In the genomic region with DNA sequence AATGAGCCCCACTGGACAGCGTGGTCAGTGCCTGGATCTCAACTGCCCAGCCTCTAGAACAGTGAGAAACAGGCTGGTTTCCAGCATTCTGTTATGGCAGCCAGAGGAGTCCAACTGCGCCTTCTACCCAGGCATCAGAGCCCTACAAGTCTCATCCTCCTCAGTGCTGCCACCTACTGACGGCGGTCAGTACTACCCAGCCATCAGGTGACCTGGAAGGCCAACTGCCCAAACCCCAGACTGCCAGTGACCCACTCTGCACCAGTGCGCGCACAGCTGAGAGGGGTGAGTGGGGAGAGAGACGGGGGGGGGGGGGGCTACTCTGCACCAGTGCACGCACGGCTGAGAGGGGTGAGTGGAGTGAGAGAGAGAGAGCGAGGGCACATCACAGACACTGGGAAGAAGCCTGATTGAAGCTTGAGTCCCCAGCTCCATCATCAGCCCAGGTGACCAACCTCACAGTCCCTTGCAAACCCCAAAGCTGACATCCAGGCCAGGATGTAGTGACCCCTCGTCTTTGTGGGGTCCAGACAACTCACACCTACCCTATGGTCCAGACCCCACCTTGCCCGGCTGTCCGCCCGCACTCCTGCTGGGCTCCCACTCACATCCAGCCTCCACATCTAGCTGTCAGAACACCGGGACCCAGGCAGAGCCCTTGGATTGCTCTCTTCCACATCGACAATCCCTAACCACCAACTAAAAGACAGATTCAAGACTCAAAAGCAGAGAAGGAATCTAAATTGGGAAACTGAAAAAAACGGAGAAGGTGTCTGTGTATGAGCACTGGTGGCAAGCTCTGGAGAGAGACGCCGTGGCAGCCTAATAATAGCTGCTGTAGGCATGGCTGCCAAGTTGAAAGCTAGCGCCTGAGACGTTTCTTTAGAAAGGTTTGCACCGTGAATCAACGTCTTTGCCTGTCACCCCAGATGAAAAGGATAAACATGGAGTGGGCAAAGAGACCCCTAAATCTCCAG, we compare ENCODE assay signal across 9 mouse cellular contexts. TPM values are rescaled to one million over a fixed set of nuclear protein-coding genes. Genes with fewer than 3 reads are reported as not detected.
DNase-seq lines count a peak whose midpoint lies in the region; ATAC-seq lines count a peak whose summit lies in the region.
"Had no signal": no experiment of that assay in that cellular context is flagged by ENCODE, and none has a peak within 500 bp of the region (broad histone marks: within the 10 kb centered on the region; RNA-seq: fewer than 3 reads in every experiment).

No protein-coding gene starts in this region.

- no peak overlapping the region for H3K4me3 ChIP-seq in intestine, embryonic 16.5 days (ENCODE audit: low read length)
- H3K4me3 ChIP-seq in limb, embryonic 13.5 days: no peak overlapping the region
- no peak overlapping the region for H3K4me3 ChIP-seq in midbrain, embryonic 14.5 days (replicated peaks; ENCODE audit: low read depth, low read length)
- H3K4me3 ChIP-seq: embryonic facial prominence, embryonic 13.5 days had no signal

- no peaks in the 10 kb centered on the region for H3K4me1 ChIP-seq in intestine, embryonic 16.5 days (ENCODE audit: control insufficient read depth, insufficient read depth, low read length)
- H3K4me1 ChIP-seq in limb, embryonic 13.5 days: no peaks in the 10 kb centered on the region
- no peaks in the 10 kb centered on the region for H3K4me1 ChIP-seq in midbrain, embryonic 14.5 days (ENCODE audit: control insufficient read depth, insufficient read depth, low read length)

- H3K9ac ChIP-seq in intestine, embryonic 16.5 days (ENCODE audit: low read depth, low read length): no peak overlapping the region
- H3K9ac ChIP-seq in limb, embryonic 13.5 days: no peak overlapping the region
- no peak overlapping the region for H3K9ac ChIP-seq in midbrain, embryonic 14.5 days (replicated peaks; ENCODE audit: low read length)
- H3K9ac ChIP-seq: embryonic facial prominence, embryonic 13.5 days had no signal

- no peak overlapping the region for H3K27ac ChIP-seq in intestine, embryonic 16.5 days (ENCODE audit: low read length)
- no peak overlapping the region for H3K27ac ChIP-seq in limb, embryonic 13.5 days
- no peak overlapping the region for H3K27ac ChIP-seq in midbrain, embryonic 14.5 days (replicated peaks; ENCODE audit: low read depth, low read length)
- H3K27ac ChIP-seq: embryonic facial prominence, embryonic 13.5 days had no signal

- H3K27me3 ChIP-seq in intestine, embryonic 16.5 days (replicated peaks; ENCODE audit: control insufficient read depth, insufficient read depth, low read length): no peaks in the 10 kb centered on the region
- no peaks in the 10 kb centered on the region for H3K27me3 ChIP-seq in limb, embryonic 13.5 days
- H3K27me3 ChIP-seq in midbrain, embryonic 14.5 days (ENCODE audit: control insufficient read depth, insufficient read depth, low read length): no peaks in the 10 kb centered on the region
- H3K27me3 ChIP-seq: embryonic facial prominence, embryonic 13.5 days had no signal

- H3K36me3 ChIP-seq in intestine, embryonic 16.5 days (ENCODE audit: control insufficient read depth, insufficient read depth, low read length): no peaks in the 10 kb centered on the region
- peaks cover 33% of the 10 kb centered on the region for H3K36me3 ChIP-seq in limb, embryonic 13.5 days
- H3K36me3 ChIP-seq in midbrain, embryonic 14.5 days (ENCODE audit: control insufficient read depth, insufficient read depth, low read length): peaks cover 27% of the 10 kb centered on the region

- DNase-seq in 3T3-L1 (ENCODE audit: low read depth, low spot score) (peak; percentile 53), NIH3T3 (ENCODE audit: low read depth) (peak; percentile 49)
- DNase-seq in cerebellum, postnatal 14 days: peak; percentile 82 to 93
- peak; percentile 72 for DNase-seq in gastrocnemius, postnatal 25 days
- peak; percentile 74 for DNase-seq in midbrain, embryonic 14.5 days
- DNase-seq in spleen, postnatal 4 days (ENCODE audit: low spot score in 2 of 2): peak; percentile 67 to 89

- peak; percentile 61 for ATAC-seq in intestine, embryonic 16.5 days
- peak; percentile 49; the same call in 1 of the 2 replicates for ATAC-seq in limb, embryonic 13.5 days (ENCODE audit: low FRiP score, low read depth)
- no peak for ATAC-seq in midbrain, embryonic 14.5 days (ENCODE audit: low FRiP score, low TSS enrichment)

- no peak overlapping the region for H3K4me2 ChIP-seq in intestine, embryonic 16.5 days (ENCODE audit: low read depth, low read length)
- no peak overlapping the region for H3K4me2 ChIP-seq in limb, embryonic 13.5 days (replicated peaks)
- H3K4me2 ChIP-seq in midbrain, embryonic 14.5 days (ENCODE audit: low read length): no peak overlapping the region
- H3K4me2 ChIP-seq: embryonic facial prominence, embryonic 13.5 days had no signal

- WGBS in intestine, embryonic 16.5 days: 53% methylated on average over 23 of the region's 23 CpGs
- WGBS in limb, embryonic 13.5 days: 56% methylated on average over 22 of the region's 23 CpGs
- 46% methylated on average over 23 of the region's 23 CpGs for WGBS in midbrain, embryonic 14.5 days

- H3K9me3 ChIP-seq in intestine, embryonic 16.5 days (ENCODE audit: control insufficient read depth, low read length): no peaks in the 10 kb centered on the region
- H3K9me3 ChIP-seq in limb, embryonic 13.5 days: no peaks in the 10 kb centered on the region
- no peaks in the 10 kb centered on the region for H3K9me3 ChIP-seq in midbrain, embryonic 14.5 days (ENCODE audit: control insufficient read depth, low read length)
- H3K9me3 ChIP-seq: embryonic facial prominence, embryonic 13.5 days had no signal

RNA-seq across cellular contexts. Expression of gene Tmem184b, which starts 22.6 kb away (rescaled TPM):
- 10 to 100 TPM; 28.4 to 30.4 TPM for total RNA-seq in gastrocnemius, postnatal 25 days (2021)
- 43.6 and 46.4 TPM in 2 replicates for polyA plus RNA-seq in intestine, embryonic 16.5 days (2015; fragmentation: Nextera tagmentation; extraction: Ambion mirVana)
- polyA plus RNA-seq in limb, embryonic 13.5 days (2015; fragmentation: Nextera tagmentation; extraction: Ambion mirVana): 70.8 and 77.6 TPM in 2 replicates
- 32.2 and 36.6 TPM in 2 replicates for polyA plus RNA-seq in midbrain, embryonic 14.5 days (2014; fragmentation: Nextera tagmentation; extraction: Ambion mirVana)

RNA-seq across cellular contexts. Expression of gene Maff, which starts 34.3 kb away (rescaled TPM):
- 1 to 10 TPM; 2.7 to 3.8 TPM for total RNA-seq in gastrocnemius, postnatal 25 days (2021)
- polyA plus RNA-seq in intestine, embryonic 16.5 days (2015; fragmentation: Nextera tagmentation; extraction: Ambion mirVana): 6.0 and 7.1 TPM in 2 replicates
- polyA plus RNA-seq in limb, embryonic 13.5 days (2015; fragmentation: Nextera tagmentation; extraction: Ambion mirVana): 2.2 and 2.4 TPM in 2 replicates
- polyA plus RNA-seq in midbrain, embryonic 14.5 days (2014; fragmentation: Nextera tagmentation; extraction: Ambion mirVana): 1.0 and 1.2 TPM in 2 replicates

RNA-seq across cellular contexts. Expression of gene Pla2g6, which starts 52.6 kb away (rescaled TPM):
- total RNA-seq in gastrocnemius, postnatal 25 days (2021): 10 to 100 TPM; 15.0 to 16.0 TPM
- polyA plus RNA-seq in intestine, embryonic 16.5 days (2015; fragmentation: Nextera tagmentation; extraction: Ambion mirVana): 27.1 and 28.3 TPM in 2 replicates
- 11.7 and 12.7 TPM in 2 replicates for polyA plus RNA-seq in limb, embryonic 13.5 days (2015; fragmentation: Nextera tagmentation; extraction: Ambion mirVana)
- 26.0 and 28.2 TPM in 2 replicates for polyA plus RNA-seq in midbrain, embryonic 14.5 days (2014; fragmentation: Nextera tagmentation; extraction: Ambion mirVana)
